Mouse (Mus musculus): ENCODE results near the gene Tex13c2. TPM values are rescaled to one million over a fixed set of nuclear protein-coding genes. Genes with fewer than 3 reads are reported as not detected.

Gene Tex13c2
- polyA plus RNA-seq, 1 experiment from 2014 or later = not detected

GRCm38 (mm10) chrX:42502291-42503043 is 13.0 kb downstream of the Tex13c2 start, which contains the start of gene Sh2d1a:
TSS of gene Sh2d1a (plus strand) at chrX:42502453.
- Histone ChIP-seq H3K4me3 (ENCODE audit: low read depth, low read length) (no peak within 1 kb of the TSS), H3K27ac (replicated peaks) (no peak within 1 kb of the TSS), H3K4me1 (replicated peaks; ENCODE audit: control insufficient read depth, insufficient read depth) (no peaks in the 10 kb centered on the region), H3K27me3 (ENCODE audit: control insufficient read depth, insufficient read depth, low read length) (no peaks in the 10 kb centered on the region), H3K9ac (ENCODE audit: low read length) (no peak within 1 kb of the TSS), H3K4me2 (replicated peaks; ENCODE audit: low read depth) (no peak within 1 kb of the TSS), H3K9me3 (ENCODE audit: control insufficient read depth, low read length) (no peaks in the 10 kb centered on the region), H3K36me3 (ENCODE audit: control insufficient read depth, insufficient read depth, low read length) (no peaks in the 10 kb centered on the region)
- no peak for DNase-seq (ENCODE audit: low spot score)
- ATAC-seq (ENCODE audit: low FRiP score, low TSS enrichment) = no peak
- no peak for TF ChIP-seq CTCF (IDR thresholded peaks at IDR 0.05; ENCODE audit: low read depth)
- no peak for TF ChIP-seq EP300 (optimal IDR thresholded peaks at IDR 0.05)
- 74% methylated on average over 13 of the region's 13 CpGs for WGBS

DNA sequence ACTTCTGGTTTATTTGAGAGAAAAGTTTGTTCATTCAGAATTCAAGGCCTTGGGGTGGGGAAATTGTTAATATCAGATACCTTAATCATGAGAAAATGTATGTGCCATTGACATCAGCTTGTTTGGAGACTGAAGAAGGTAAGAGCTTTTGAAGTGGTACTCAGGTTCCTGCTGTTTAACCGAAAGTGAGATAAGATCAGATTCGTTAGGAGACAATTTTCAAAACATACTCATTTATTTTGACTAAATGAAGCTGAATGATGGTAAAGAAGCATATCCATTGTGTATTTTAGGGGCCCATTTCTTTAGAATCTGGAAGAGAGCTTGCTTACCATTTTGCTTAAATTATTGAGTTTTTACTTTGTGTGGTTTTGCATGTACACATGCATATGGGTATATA is 21.6 kb downstream of the Tex13c2 start:
- TF ChIP-seq EP300 (optimal IDR thresholded peaks at IDR 0.05) (no peak), CTCF (IDR thresholded peaks at IDR 0.05; ENCODE audit: low read depth) (no peak)
- H3K36me3 ChIP-seq (ENCODE audit: control insufficient read depth, insufficient read depth, low read length) = no peaks in the 10 kb centered on the region
- no peaks in the 10 kb centered on the region for H3K9me3 ChIP-seq (ENCODE audit: control insufficient read depth, low read length)
- 70% methylated on average over 2 of the region's 2 CpGs for WGBS
- no peak overlapping the region for H3K4me2 ChIP-seq (replicated peaks; ENCODE audit: low read depth)
- no peak overlapping the region for H3K4me3 ChIP-seq (ENCODE audit: low read depth, low read length)
- ATAC-seq (ENCODE audit: low FRiP score, low TSS enrichment) = no peak
- H3K4me1 ChIP-seq (replicated peaks; ENCODE audit: control insufficient read depth, insufficient read depth) = no peaks in the 10 kb centered on the region
- DNase-seq (ENCODE audit: low spot score) = no peak
- no peak overlapping the region for H3K27ac ChIP-seq (replicated peaks)
- no peaks in the 10 kb centered on the region for H3K27me3 ChIP-seq (ENCODE audit: control insufficient read depth, insufficient read depth, low read length)
- H3K9ac ChIP-seq (ENCODE audit: low read length) = no peak overlapping the region

DNA sequence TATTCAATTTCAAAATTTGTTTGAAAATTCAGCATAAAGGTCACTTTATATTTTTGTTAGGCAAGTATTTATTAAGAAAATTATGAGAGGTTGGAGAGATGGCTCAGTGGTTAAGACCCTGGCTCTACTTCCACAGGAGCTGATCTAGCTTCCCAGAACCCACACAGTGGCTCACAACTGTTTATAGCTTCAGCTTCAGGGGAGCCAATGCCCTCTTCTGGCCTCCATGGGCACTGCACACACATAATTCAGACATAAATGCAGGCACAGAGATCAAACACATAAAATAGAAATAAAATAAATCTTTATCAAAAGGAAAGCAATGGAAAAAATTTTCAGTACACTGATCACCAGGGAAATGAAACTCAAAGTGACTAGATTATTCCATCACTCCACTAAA is 23.1 kb downstream of the Tex13c2 start:
- Histone ChIP-seq H3K4me2 (replicated peaks; ENCODE audit: low read depth) (no peak overlapping the region), H3K36me3 (ENCODE audit: control insufficient read depth, insufficient read depth, low read length) (no peaks in the 10 kb centered on the region), H3K9ac (ENCODE audit: low read length) (no peak overlapping the region), H3K27me3 (ENCODE audit: control insufficient read depth, insufficient read depth, low read length) (no peaks in the 10 kb centered on the region), H3K4me3 (ENCODE audit: low read depth, low read length) (no peak overlapping the region), H3K4me1 (replicated peaks; ENCODE audit: control insufficient read depth, insufficient read depth) (no peaks in the 10 kb centered on the region), H3K27ac (replicated peaks) (no peak overlapping the region), H3K9me3 (ENCODE audit: control insufficient read depth, low read length) (no peaks in the 10 kb centered on the region)
- no peak for ATAC-seq (ENCODE audit: low FRiP score, low TSS enrichment)
- TF ChIP-seq CTCF (IDR thresholded peaks at IDR 0.05; ENCODE audit: low read depth) (peak; percentile 52), EP300 (optimal IDR thresholded peaks at IDR 0.05) (no peak)
- DNase-seq (ENCODE audit: low spot score) = no peak

GRCm38 (mm10) chrX:42522868-42523267 is 33.4 kb downstream of the Tex13c2 start:
- Histone ChIP-seq H3K9me3 (ENCODE audit: control insufficient read depth, low read length) (no peaks in the 10 kb centered on the region), H3K4me2 (replicated peaks; ENCODE audit: low read depth) (no peak overlapping the region), H3K36me3 (ENCODE audit: control insufficient read depth, insufficient read depth, low read length) (no peaks in the 10 kb centered on the region), H3K27me3 (ENCODE audit: control insufficient read depth, insufficient read depth, low read length) (no peaks in the 10 kb centered on the region), H3K4me1 (replicated peaks; ENCODE audit: control insufficient read depth, insufficient read depth) (no peaks in the 10 kb centered on the region), H3K4me3 (ENCODE audit: low read depth, low read length) (no peak overlapping the region), H3K9ac (ENCODE audit: low read length) (no peak overlapping the region), H3K27ac (replicated peaks) (no peak overlapping the region)
- ATAC-seq (ENCODE audit: low FRiP score, low TSS enrichment) (no peak), DNase-seq (ENCODE audit: low spot score) (no peak)
- 81% methylated on average over 2 of the region's 2 CpGs for WGBS
- TF ChIP-seq CTCF (IDR thresholded peaks at IDR 0.05; ENCODE audit: low read depth) (no peak), EP300 (optimal IDR thresholded peaks at IDR 0.05) (no peak)

DNA sequence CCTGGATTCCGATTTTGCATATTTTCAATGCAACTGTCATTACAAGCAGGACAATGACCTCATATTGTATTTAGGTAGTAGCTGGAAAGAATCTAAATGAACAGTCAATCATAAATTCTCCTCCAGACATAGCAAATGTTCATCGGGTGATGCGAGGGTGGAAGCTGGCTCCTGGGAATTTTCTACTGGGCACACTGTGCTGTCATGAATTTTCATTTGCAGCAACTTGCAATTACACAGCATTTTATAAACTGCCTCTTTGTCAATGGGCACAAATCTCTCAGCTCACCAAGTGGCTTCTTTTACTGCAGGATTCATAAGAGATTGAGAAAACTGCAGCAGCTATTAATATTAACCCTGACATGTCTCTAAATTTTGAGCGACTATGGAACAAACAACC is 41.2 kb downstream of the Tex13c2 start:
- 81% methylated on average over 4 of the region's 4 CpGs for WGBS
- H3K4me3 ChIP-seq (ENCODE audit: low read depth, low read length) = no peak overlapping the region
- H3K9ac ChIP-seq (ENCODE audit: low read length) = no peak overlapping the region
- H3K4me1 ChIP-seq (replicated peaks; ENCODE audit: control insufficient read depth, insufficient read depth) = no peaks in the 10 kb centered on the region
- TF ChIP-seq CTCF (IDR thresholded peaks at IDR 0.05; ENCODE audit: low read depth) (no peak), EP300 (optimal IDR thresholded peaks at IDR 0.05) (no peak)
- H3K27me3 ChIP-seq (ENCODE audit: control insufficient read depth, insufficient read depth, low read length) = no peaks in the 10 kb centered on the region
- ATAC-seq (ENCODE audit: low FRiP score, low TSS enrichment) (no peak), DNase-seq (ENCODE audit: low spot score) (no peak)
- H3K4me2 ChIP-seq (replicated peaks; ENCODE audit: low read depth) = no peak overlapping the region
- H3K27ac ChIP-seq (replicated peaks) = no peak overlapping the region
- H3K9me3 ChIP-seq (ENCODE audit: control insufficient read depth, low read length) = no peaks in the 10 kb centered on the region
- no peaks in the 10 kb centered on the region for H3K36me3 ChIP-seq (ENCODE audit: control insufficient read depth, insufficient read depth, low read length)

DNA sequence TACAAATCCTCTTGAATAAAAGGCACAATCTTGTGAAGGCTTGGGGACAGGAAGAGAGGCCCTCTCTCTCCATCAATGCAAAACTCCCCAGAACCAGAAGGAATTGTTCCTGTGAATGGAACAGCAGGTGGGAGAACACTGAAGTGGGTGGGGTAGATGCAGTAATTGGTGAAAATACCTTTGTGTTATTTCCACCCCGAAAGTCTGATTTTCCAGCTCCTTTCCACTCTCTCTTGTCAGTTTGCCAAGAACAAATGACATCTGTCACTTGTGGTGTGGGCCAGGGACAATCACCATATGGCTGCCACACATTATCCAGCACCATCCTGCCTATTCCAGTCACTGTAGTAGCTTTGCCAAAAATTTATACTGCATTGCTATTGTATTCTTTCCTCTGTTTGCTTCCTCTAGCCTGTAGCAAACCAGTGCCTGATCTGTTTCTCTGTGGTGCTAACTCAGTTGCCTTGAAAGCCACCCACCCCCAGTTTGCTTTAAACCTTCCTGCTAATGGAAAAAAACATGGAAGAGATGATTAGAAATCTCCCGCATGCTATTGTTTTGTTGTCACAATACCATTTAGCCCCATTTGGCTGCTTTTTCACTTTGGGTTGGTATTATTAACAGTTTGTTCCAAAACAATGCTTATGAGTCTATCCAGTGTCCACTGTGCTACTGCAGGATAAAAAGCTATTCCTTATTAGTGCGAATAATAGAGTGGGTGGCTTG is 50.7 kb downstream of the Tex13c2 start:
- no peak for DNase-seq (ENCODE audit: low spot score)
- peak overlapping the region; percentile 30 for H3K4me2 ChIP-seq (replicated peaks; ENCODE audit: low read depth)
- H3K27me3 ChIP-seq (ENCODE audit: control insufficient read depth, insufficient read depth, low read length) = no peaks in the 10 kb centered on the region
- no peaks in the 10 kb centered on the region for H3K4me1 ChIP-seq (replicated peaks; ENCODE audit: control insufficient read depth, insufficient read depth)
- no peaks in the 10 kb centered on the region for H3K9me3 ChIP-seq (ENCODE audit: control insufficient read depth, low read length)
- H3K36me3 ChIP-seq (ENCODE audit: control insufficient read depth, insufficient read depth, low read length) = no peaks in the 10 kb centered on the region
- 31% methylated on average over 3 of the region's 3 CpGs for WGBS
- peak overlapping the region; percentile 6; the same call in 1 of the 2 replicates for H3K4me3 ChIP-seq (ENCODE audit: low read depth, low read length)
- no peak overlapping the region for H3K9ac ChIP-seq (ENCODE audit: low read length)
- no peak for TF ChIP-seq CTCF (IDR thresholded peaks at IDR 0.05; ENCODE audit: low read depth)
- TF ChIP-seq EP300 (optimal IDR thresholded peaks at IDR 0.05) = no peak
- ATAC-seq (ENCODE audit: low FRiP score, low TSS enrichment) = no peak
- H3K27ac ChIP-seq (replicated peaks) = no peak overlapping the region
